Mouse (Mus musculus): ENCODE measurements around the gene Rab27a. TPM values are rescaled to one million over a fixed set of nuclear protein-coding genes. Genes with fewer than 3 reads are reported as not detected.
"Not testable (repeated sequence)": the region's sequence is repeated elsewhere in the genome, so short reads cannot be mapped to it uniquely, and the experiment has no call there.

Gene Rab27a
- total RNA-seq, 2 experiments from 2014 or later = 10.5 to 12.2 TPM

GRCm38 (mm10) chr9:73040080-73040479, 4.6 kb upstream of the Rab27a start, which contains the start of gene Pigb:
Gene Pigb, minus strand, starts transcription at chr9:73040378.
- ATAC-seq (replicated peaks; ENCODE audit: low FRiP score, poor library complexity, severe bottlenecking) = peak; percentile 36; the same call in 1 of the 2 replicates

- ATAC-seq (replicated peaks; ENCODE audit: low FRiP score, poor library complexity, severe bottlenecking) = no peak
Observed at GRCm38 (mm10) chr9:73045204-73045603, 550 bp downstream of the Rab27a start.

- no peak for ATAC-seq (replicated peaks; ENCODE audit: low FRiP score, poor library complexity, severe bottlenecking)
Observed at GRCm38 (mm10) chr9:73045711-73046110, 1.1 kb downstream of the Rab27a start.

- no peak for ATAC-seq (replicated peaks; ENCODE audit: low FRiP score, poor library complexity, severe bottlenecking)
Observed at GRCm38 (mm10) chr9:73047906-73048305, 3.3 kb downstream of the Rab27a start.

- ATAC-seq (replicated peaks; ENCODE audit: low FRiP score, poor library complexity, severe bottlenecking) = no peak
Observed at GRCm38 (mm10) chr9:73048927-73049326, 4.3 kb downstream of the Rab27a start.

GRCm38 (mm10) chr9:73049833-73050232, 5.2 kb downstream of the Rab27a start:
- ATAC-seq (replicated peaks; ENCODE audit: low FRiP score, poor library complexity, severe bottlenecking) = no peak

- ATAC-seq (replicated peaks; ENCODE audit: low FRiP score, poor library complexity, severe bottlenecking) = no peak
Observed at GRCm38 (mm10) chr9:73050606-73051005, 6.0 kb downstream of the Rab27a start.

- ATAC-seq (replicated peaks; ENCODE audit: low FRiP score, poor library complexity, severe bottlenecking) = no peak
Observed at GRCm38 (mm10) chr9:73055441-73055911, 10.8 kb downstream of the Rab27a start.

- no peak for ATAC-seq (replicated peaks; ENCODE audit: low FRiP score, poor library complexity, severe bottlenecking)
Observed at GRCm38 (mm10) chr9:73059224-73059623, 14.6 kb downstream of the Rab27a start.

GRCm38 (mm10) chr9:73063621-73064290, 19.1 kb downstream of the Rab27a start:
- no peak for ATAC-seq (replicated peaks; ENCODE audit: low FRiP score, poor library complexity, severe bottlenecking)

- ATAC-seq (replicated peaks; ENCODE audit: low FRiP score, poor library complexity, severe bottlenecking) = no peak
Observed at GRCm38 (mm10) chr9:73067086-73067485, 22.4 kb downstream of the Rab27a start.

- ATAC-seq (replicated peaks; ENCODE audit: low FRiP score, poor library complexity, severe bottlenecking) = 0 out of 2 replicates have a peak, but pooled peaks have one; percentile 34
Observed at GRCm38 (mm10) chr9:73068230-73068679, 23.6 kb downstream of the Rab27a start.

GRCm38 (mm10) chr9:73068688-73069087, 24.0 kb downstream of the Rab27a start:
- ATAC-seq (replicated peaks; ENCODE audit: low FRiP score, poor library complexity, severe bottlenecking) = no peak

GRCm38 (mm10) chr9:73070971-73071659, 26.5 kb downstream of the Rab27a start:
- no peak for ATAC-seq (replicated peaks; ENCODE audit: low FRiP score, poor library complexity, severe bottlenecking)

- no peak for ATAC-seq (replicated peaks; ENCODE audit: low FRiP score, poor library complexity, severe bottlenecking)
Observed at GRCm38 (mm10) chr9:73072426-73072825, 27.8 kb downstream of the Rab27a start.

GRCm38 (mm10) chr9:73073169-73073568, 28.5 kb downstream of the Rab27a start:
- no peak for ATAC-seq (replicated peaks; ENCODE audit: low FRiP score, poor library complexity, severe bottlenecking)

- not testable (repeated sequence) for ATAC-seq (replicated peaks; ENCODE audit: low FRiP score, poor library complexity, severe bottlenecking)
Observed at GRCm38 (mm10) chr9:73079349-73079748, 34.7 kb downstream of the Rab27a start.

GRCm38 (mm10) chr9:73079801-73080325, 35.2 kb downstream of the Rab27a start:
- no peak for ATAC-seq (replicated peaks; ENCODE audit: low FRiP score, poor library complexity, severe bottlenecking)

- ATAC-seq (replicated peaks; ENCODE audit: low FRiP score, poor library complexity, severe bottlenecking) = no peak
Observed at GRCm38 (mm10) chr9:73082291-73083000, 37.8 kb downstream of the Rab27a start.

GRCm38 (mm10) chr9:73083956-73084355, 39.3 kb downstream of the Rab27a start:
- ATAC-seq (replicated peaks; ENCODE audit: low FRiP score, poor library complexity, severe bottlenecking) = no peak

Measured in erythroid progenitor cell, adult 5-6 weeks (primary cell).